Mouse (Mus musculus) G1E (cell line): Measurements from ENCODE around the gene Krtdap.

ENCODE experiments used
- CTCF ChIP-seq: IDR thresholded peaks from 2 replicates; pipeline ENCODE4 v1.5.1; 2012; ENCODE audit warnings: low read depth, low read length, inconsistent platforms, mixed read lengths
- GATA1 ChIP-seq: IDR thresholded peaks from 2 replicates; pipeline ENCODE4 v1.6.1; 2012; ENCODE audit warnings: borderline replicate concordance, low read length, inconsistent platforms, mixed read lengths

DNA sequence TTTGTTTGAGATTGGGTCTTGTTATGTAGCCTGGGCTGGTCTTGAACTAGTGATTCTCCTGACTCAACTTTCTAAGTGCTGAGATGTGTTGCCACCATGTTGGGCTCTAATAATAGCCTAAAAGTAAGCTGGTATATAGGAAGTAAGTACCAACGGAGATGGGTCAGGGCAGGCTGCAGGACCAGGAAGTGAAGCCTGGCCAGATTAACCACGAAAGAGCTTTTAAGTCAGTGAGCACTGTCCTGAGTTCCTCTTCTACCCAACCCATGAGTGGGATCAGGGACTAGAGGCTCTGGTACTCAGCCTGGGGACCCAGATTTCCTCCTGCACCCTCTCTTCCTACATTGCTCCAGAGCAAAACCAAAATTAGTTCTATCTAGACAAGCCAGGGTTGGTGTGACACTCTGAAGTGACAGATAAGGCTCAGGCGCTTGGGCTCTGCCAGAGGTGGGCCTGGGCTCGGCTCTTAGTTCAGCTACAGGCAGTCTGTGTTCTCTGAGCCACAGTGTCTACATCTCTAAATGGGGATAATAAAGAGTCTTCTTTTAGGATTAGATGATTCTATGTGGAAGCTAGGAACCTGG is 25.8 kb upstream of the Krtdap start:
- TF ChIP-seq GATA1 (no peak), CTCF (no peak)
